Mouse (Mus musculus) intestine, postnatal 0 days (tissue): ENCODE data around the gene Id4. TPM values are rescaled to one million over a fixed set of nuclear protein-coding genes. Genes with fewer than 3 reads are reported as not detected.
A peak's percentile ranks its signal among the peaks of the same experiment; 100 is the strongest.

Source experiments
- ATAC-seq: fragments of 200-750 bp; cut with Nextera tagmentation; 2 replicates; pipeline ENCODE4 v1.8.0; 2017; ENCODE audit warnings: mild to moderate bottlenecking, moderate TSS enrichment, moderate library complexity
- H3K27ac ChIP-seq: fragments of 300-500 bp; sonication (generic); 2 replicates; pipeline ENCODE4 v1.5.1; 2014; ENCODE audit warnings: mild to moderate bottlenecking, low read depth, low read length, moderate library complexity
- H3K27me3 ChIP-seq: fragments of 300-500 bp; sonication (generic); replicated peaks from 2 replicates; pipeline ENCODE4 v1.6.1; 2014; ENCODE audit warnings: low read length, mixed read lengths; ENCODE audit not compliant: control insufficient read depth, insufficient read depth
- H3K36me3 ChIP-seq: fragments of 300-500 bp; sonication (generic); 2 replicates; pipeline ENCODE4 v1.6.1; 2014; ENCODE audit warnings: mild to moderate bottlenecking, moderate library complexity; ENCODE audit not compliant: control insufficient read depth, insufficient read depth
- H3K4me1 ChIP-seq: fragments of 300-500 bp; sonication (generic); replicated peaks from 2 replicates; pipeline ENCODE4 v1.6.1; 2014; ENCODE audit warnings: antibody characterized with exemption, low read length, mixed read lengths; ENCODE audit not compliant: control insufficient read depth, insufficient read depth
- H3K4me2 ChIP-seq: fragments of 300-500 bp; sonication (generic); replicated peaks from 2 replicates; pipeline ENCODE4 v1.6.1; 2014; ENCODE audit warnings: low read depth, mild to moderate bottlenecking, moderate library complexity
- H3K4me3 ChIP-seq: fragments of 300-500 bp; sonication (generic); 2 replicates; pipeline ENCODE4 v1.5.1; 2014; ENCODE audit warnings: low read depth, low read length
- H3K9ac ChIP-seq: fragments of 300-500 bp; sonication (generic); 2 replicates; pipeline ENCODE4 v1.6.1; 2014; ENCODE audit warnings: mild to moderate bottlenecking, low read depth, low read length
- H3K9me3 ChIP-seq: fragments of 300-500 bp; sonication (generic); 2 replicates; pipeline ENCODE4 v1.6.1; 2016; ENCODE audit warnings: mixed run types; ENCODE audit not compliant: control insufficient read depth
- CTCF ChIP-seq: sonication (generic); IDR thresholded peaks from 2 replicates; pipeline ENCODE4 v1.5.1; 2016; ENCODE audit warnings: low read depth, mild to moderate bottlenecking, control low read depth, antibody characterized with exemption, moderate library complexity
- WGBS: fragments of 180-500 bp; shearing (Covaris S2); extraction: QIAGEN DNeasy Blood & Tissue Kit; methylation state at CpG from one replicate; pipeline ENCODE4 v1.1.7; 2014; 5-methylcytosine and 5-hydroxymethylcytosine counted together
- polyA plus RNA-seq: library from polyadenylated mRNA; unstranded; fragments of >200 nt; fragmentation: Nextera tagmentation; extraction: Ambion mirVana; gene quantifications from 2 replicates; pipeline ENCODE4 v1.2.1, GENCODE M21; 2015

Id4 gene
- polyA plus RNA-seq, 1 experiment from 2014 or later = 10.1 TPM

DNA sequence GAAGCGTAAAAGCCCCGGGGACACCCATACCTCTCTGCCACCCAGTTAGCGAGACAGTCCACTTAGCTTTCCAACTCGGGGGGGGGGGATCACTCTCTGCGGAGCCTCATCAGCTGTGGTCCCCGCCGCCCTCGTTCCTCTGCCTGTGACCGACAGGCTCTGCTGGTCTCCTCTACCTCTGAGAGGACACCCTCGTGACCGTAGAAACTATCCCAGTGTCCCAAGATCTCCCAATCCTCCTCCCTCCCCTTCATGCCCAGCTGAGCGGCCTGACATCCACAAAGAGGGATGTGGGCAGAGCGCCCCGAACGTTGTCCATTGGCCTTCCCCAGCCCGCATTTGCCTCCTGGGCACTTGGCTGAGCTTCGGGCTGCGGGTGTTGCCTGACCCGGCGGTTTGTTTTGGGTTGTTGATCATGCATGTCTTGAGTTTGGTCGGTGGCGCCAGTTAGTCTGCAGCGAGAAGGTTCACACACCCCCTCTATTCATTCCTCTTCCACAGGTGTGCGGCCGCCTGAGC, 1.5 kb downstream of the Id4 start:
- peaks cover 14% of the 10 kb centered on the region for H3K27me3 ChIP-seq
- no peaks in the 10 kb centered on the region for H3K36me3 ChIP-seq
- TF ChIP-seq CTCF = no peak
- peak overlapping the region; percentile 56 for H3K9ac ChIP-seq
- no peak overlapping the region for H3K27ac ChIP-seq
- H3K4me3 ChIP-seq = peak overlapping the region; percentile 71
- H3K4me1 ChIP-seq = no peaks in the 10 kb centered on the region
- under 1% methylated on average over 25 of the region's 25 CpGs for WGBS
- H3K4me2 ChIP-seq = peak overlapping the region; percentile 84
- no peaks in the 10 kb centered on the region for H3K9me3 ChIP-seq
- ATAC-seq = no peak

DNA sequence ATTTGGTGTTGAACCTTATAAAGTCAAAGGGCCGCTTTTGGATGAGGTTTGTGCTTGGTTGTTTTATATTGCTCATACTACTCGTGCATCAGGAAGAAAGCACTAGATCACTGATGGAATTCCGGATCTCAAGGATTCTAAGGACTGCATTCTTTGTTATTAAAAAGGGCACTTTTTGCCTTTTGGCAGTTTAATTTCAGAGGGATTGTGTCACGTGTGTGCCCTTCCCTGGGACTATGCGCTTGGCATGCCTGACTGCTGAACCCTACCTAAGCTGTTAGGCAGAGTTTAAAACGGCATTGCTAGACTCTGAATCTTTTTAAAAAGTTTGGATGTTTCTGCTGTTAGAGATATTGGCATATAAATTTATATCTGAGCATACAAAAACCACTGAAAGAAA, 4.0 kb downstream of the Id4 start:
- no peak for TF ChIP-seq CTCF
- Histone ChIP-seq H3K4me1 (no peaks in the 10 kb centered on the region), H3K4me2 (no peak overlapping the region), H3K27ac (no peak overlapping the region), H3K9me3 (no peaks in the 10 kb centered on the region), H3K4me3 (no peak overlapping the region), H3K27me3 (peaks cover 14% of the 10 kb centered on the region), H3K9ac (no peak overlapping the region), H3K36me3 (no peaks in the 10 kb centered on the region)
- 78% methylated on average over 6 of the region's 6 CpGs for WGBS
- no peak for ATAC-seq

DNA sequence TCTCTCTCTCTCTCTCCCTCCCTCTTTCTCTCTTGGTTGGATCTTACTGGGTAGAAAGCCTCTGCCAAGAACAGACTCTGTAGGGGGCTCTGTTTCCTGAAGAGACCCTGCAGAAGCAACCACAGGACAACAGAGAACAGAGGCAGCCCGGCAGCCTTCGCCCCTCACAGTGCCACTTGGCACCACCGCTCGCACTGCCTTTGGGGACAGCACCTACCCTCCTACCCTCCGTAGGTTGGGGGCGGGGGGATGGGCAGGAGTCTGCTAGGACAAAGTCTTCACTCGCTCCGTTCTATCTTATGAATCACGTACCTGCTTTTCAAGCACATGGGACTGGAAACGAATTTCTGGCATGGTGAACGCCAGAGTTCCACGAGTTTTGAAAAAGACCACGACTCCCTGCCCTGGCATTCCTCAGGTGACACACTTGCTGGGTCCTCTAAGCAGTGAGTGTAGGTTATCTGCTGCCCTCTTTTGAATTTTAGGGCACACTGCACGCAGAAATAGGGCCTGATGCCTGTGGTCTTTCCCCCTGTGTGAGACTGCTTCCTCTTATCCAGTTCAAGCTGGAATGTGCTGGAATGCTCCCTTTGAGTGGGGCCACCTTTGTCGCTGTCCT, 12.5 kb downstream of the Id4 start:
- H3K9me3 ChIP-seq = no peaks in the 10 kb centered on the region
- no peak for ATAC-seq
- H3K4me1 ChIP-seq = no peaks in the 10 kb centered on the region
- H3K4me2 ChIP-seq = peak overlapping the region; percentile 41
- no peak overlapping the region for H3K9ac ChIP-seq
- H3K27ac ChIP-seq = no peak overlapping the region
- H3K36me3 ChIP-seq = no peaks in the 10 kb centered on the region
- no peaks in the 10 kb centered on the region for H3K27me3 ChIP-seq
- no peak overlapping the region for H3K4me3 ChIP-seq
- TF ChIP-seq CTCF = peak; percentile 80
- WGBS = 6% methylated on average over 15 of the region's 15 CpGs

DNA sequence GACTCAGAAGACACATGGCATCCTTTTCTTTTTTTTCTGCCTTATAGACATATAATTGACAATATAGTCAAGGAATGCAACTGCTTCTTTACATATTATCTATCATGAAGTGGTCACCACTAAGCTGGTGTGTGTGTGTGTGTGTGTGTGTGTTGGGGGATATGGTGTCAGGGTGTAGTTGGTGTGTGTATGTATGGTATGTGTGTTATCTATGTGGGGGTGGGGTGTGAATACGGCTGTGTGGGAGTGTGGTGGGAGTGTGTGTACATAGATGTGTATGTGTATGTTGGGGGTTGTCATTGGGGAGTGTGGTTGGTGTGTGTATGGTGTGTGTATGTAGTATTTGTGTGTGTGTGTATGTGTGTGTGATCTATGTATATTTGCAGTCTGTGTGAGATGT, 13.1 kb downstream of the Id4 start:
- H3K4me2 ChIP-seq = no peak overlapping the region
- H3K9me3 ChIP-seq = no peaks in the 10 kb centered on the region
- H3K27me3 ChIP-seq = no peaks in the 10 kb centered on the region
- no peak overlapping the region for H3K9ac ChIP-seq
- WGBS = 82% methylated on average over 1 of the region's 1 CpGs
- no peaks in the 10 kb centered on the region for H3K36me3 ChIP-seq
- no peaks in the 10 kb centered on the region for H3K4me1 ChIP-seq
- ATAC-seq = no peak
- no peak overlapping the region for H3K27ac ChIP-seq
- no peak for TF ChIP-seq CTCF
- no peak overlapping the region for H3K4me3 ChIP-seq

DNA sequence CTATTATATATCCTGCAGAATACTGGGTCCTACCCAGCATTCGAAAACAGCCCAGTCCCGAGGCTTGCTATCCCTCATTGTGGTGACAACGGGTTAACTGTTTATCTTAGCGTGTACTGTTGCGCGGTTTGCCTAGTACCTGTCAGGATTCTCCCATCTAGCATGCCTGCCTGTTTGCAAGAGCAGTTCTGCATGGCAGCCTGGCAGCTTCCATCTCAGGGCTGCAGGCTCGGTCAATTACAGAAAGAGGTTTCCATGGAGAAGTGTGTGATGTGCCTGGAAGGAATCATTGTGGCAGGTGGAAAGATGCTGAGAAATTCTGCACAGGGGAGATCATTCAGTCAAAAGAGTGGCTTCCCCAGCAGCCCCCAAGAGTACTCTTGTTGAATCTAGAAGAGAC, 16.0 kb downstream of the Id4 start:
- no peak overlapping the region for H3K4me2 ChIP-seq
- H3K36me3 ChIP-seq = no peaks in the 10 kb centered on the region
- H3K27me3 ChIP-seq = no peaks in the 10 kb centered on the region
- no peak overlapping the region for H3K27ac ChIP-seq
- H3K9me3 ChIP-seq = no peaks in the 10 kb centered on the region
- H3K4me1 ChIP-seq = no peaks in the 10 kb centered on the region
- 65% methylated on average over 7 of the region's 7 CpGs for WGBS
- no peak overlapping the region for H3K9ac ChIP-seq
- no peak for ATAC-seq
- no peak for TF ChIP-seq CTCF
- H3K4me3 ChIP-seq = no peak overlapping the region

DNA sequence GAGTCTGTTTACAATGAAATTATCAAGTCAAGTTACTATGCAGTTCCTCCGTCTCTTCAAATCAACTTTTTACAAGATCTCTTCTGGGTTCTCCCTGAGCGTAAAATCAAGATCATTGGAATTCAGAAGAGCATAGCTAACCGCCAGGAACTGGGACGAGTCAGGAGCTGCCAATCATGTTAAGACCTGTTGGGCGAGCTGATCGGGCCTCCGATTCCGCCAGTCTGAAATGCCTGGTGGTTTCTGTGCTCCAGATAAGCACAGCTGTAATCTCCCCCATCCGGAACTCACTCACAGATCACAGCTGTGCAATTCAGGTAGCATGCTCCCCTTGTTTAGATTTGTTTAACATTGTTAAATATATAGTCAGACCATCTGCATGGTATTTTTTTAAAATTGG, 23.4 kb downstream of the Id4 start:
- TF ChIP-seq CTCF = no peak
- 76% methylated on average over 9 of the region's 9 CpGs for WGBS
- Histone ChIP-seq H3K4me3 (no peak overlapping the region), H3K9ac (no peak overlapping the region), H3K4me2 (no peak overlapping the region), H3K27ac (no peak overlapping the region), H3K36me3 (no peaks in the 10 kb centered on the region), H3K4me1 (no peaks in the 10 kb centered on the region), H3K9me3 (no peaks in the 10 kb centered on the region), H3K27me3 (no peaks in the 10 kb centered on the region)
- ATAC-seq = no peak
